8 mouse cellular contexts compared by ENCODE assay signal in genomic region chr8:117660358-117661031, GRCm38 (mm10). TPM values are rescaled to one million over a fixed set of nuclear protein-coding genes. Genes with fewer than 3 reads are reported as not detected.
A peak's percentile ranks its signal among the peaks of the same experiment; 100 is the strongest.
DNase-seq lines count a peak whose midpoint lies in the region; ATAC-seq and TF ChIP-seq lines count a peak whose summit lies in the region.

No protein-coding gene starts in this region.

- H3K9ac ChIP-seq in kidney, embryonic 16.5 days (replicated peaks; ENCODE audit: low read length), result no peak overlapping the region
- no peak overlapping the region for H3K9ac ChIP-seq in forebrain, embryonic 15.5 days (replicated peaks)
- no peak overlapping the region for H3K9ac ChIP-seq in intestine, postnatal 0 days (ENCODE audit: low read depth, low read length)
- no peak overlapping the region for H3K9ac ChIP-seq in stomach, postnatal 0 days (ENCODE audit: low read length)

- 21% methylated on average over 11 of the region's 11 CpGs for WGBS in kidney, embryonic 16.5 days
- WGBS in forebrain, embryonic 15.5 days, result 28% methylated on average over 11 of the region's 11 CpGs
- WGBS in intestine, postnatal 0 days, result 17% methylated on average over 11 of the region's 11 CpGs
- 60% methylated on average over 11 of the region's 11 CpGs for WGBS in midbrain, embryonic 10.5 days
- 20% methylated on average over 11 of the region's 11 CpGs for WGBS in stomach, postnatal 0 days

- no peaks in the 10 kb centered on the region for H3K36me3 ChIP-seq in kidney, embryonic 16.5 days (ENCODE audit: insufficient read depth, low read length)
- H3K36me3 ChIP-seq in forebrain, embryonic 15.5 days, result no peaks in the 10 kb centered on the region
- H3K36me3 ChIP-seq in intestine, postnatal 0 days (ENCODE audit: control insufficient read depth, insufficient read depth), result peaks cover 16% of the 10 kb centered on the region; the same call in 1 of the 2 replicates
- no peaks in the 10 kb centered on the region for H3K36me3 ChIP-seq in midbrain, embryonic 10.5 days
- no peaks in the 10 kb centered on the region for H3K36me3 ChIP-seq in stomach, postnatal 0 days (ENCODE audit: control insufficient read depth, insufficient read depth, low read length)

- ATAC-seq in kidney, embryonic 16.5 days (ENCODE audit: low FRiP score, low TSS enrichment), result peak; percentile 61
- ATAC-seq in forebrain, embryonic 15.5 days (replicated peaks), result peak; percentile 51
- peak; percentile 68 for ATAC-seq in intestine, postnatal 0 days
- peak; percentile 68; the same call in 1 of the 2 replicates for ATAC-seq in stomach, postnatal 0 days (ENCODE audit: low FRiP score, low TSS enrichment)
- ATAC-seq in CD4-positive, CD25-positive, alpha-beta regulatory T cell, adult 4 months, result no peak

- no peak overlapping the region for H3K27ac ChIP-seq in kidney, embryonic 16.5 days (ENCODE audit: low read length)
- H3K27ac ChIP-seq in forebrain, embryonic 15.5 days (replicated peaks), result no peak overlapping the region
- 0 out of 2 replicates have a peak overlapping the region, but pooled peaks have one; percentile 1 for H3K27ac ChIP-seq in intestine, postnatal 0 days (ENCODE audit: low read depth, low read length)
- peak overlapping the region; percentile 67 for H3K27ac ChIP-seq in midbrain, embryonic 10.5 days (replicated peaks)
- H3K27ac ChIP-seq in stomach, postnatal 0 days (replicated peaks), result peak overlapping the region; percentile 45; the same call in 1 of the 2 replicates

- TF ChIP-seq EP300 in stomach, postnatal 0 days (optimal IDR thresholded peaks at IDR 0.05), result no peak

- no peak overlapping the region for H3K4me3 ChIP-seq in kidney, embryonic 16.5 days (ENCODE audit: low read length)
- no peak overlapping the region for H3K4me3 ChIP-seq in forebrain, embryonic 15.5 days
- no peak overlapping the region for H3K4me3 ChIP-seq in intestine, postnatal 0 days (ENCODE audit: low read depth, low read length)
- H3K4me3 ChIP-seq in midbrain, embryonic 10.5 days, result no peak overlapping the region
- H3K4me3 ChIP-seq in stomach, postnatal 0 days (ENCODE audit: low read depth, low read length), result no peak overlapping the region

- peaks cover 6% of the 10 kb centered on the region; the same call in 1 of the 2 replicates for H3K4me1 ChIP-seq in kidney, embryonic 16.5 days (ENCODE audit: insufficient read depth, low read length)
- peaks cover 9% of the 10 kb centered on the region for H3K4me1 ChIP-seq in forebrain, embryonic 15.5 days
- no peaks in the 10 kb centered on the region for H3K4me1 ChIP-seq in intestine, postnatal 0 days (replicated peaks; ENCODE audit: control insufficient read depth, insufficient read depth, low read length)
- H3K4me1 ChIP-seq in midbrain, embryonic 10.5 days, result peaks cover 13% of the 10 kb centered on the region
- H3K4me1 ChIP-seq in stomach, postnatal 0 days (replicated peaks; ENCODE audit: control insufficient read depth, insufficient read depth), result no peaks in the 10 kb centered on the region

- no peak overlapping the region for H3K4me2 ChIP-seq in kidney, embryonic 16.5 days (replicated peaks; ENCODE audit: low read depth, low read length)
- H3K4me2 ChIP-seq in forebrain, embryonic 15.5 days (replicated peaks), result no peak overlapping the region
- H3K4me2 ChIP-seq in intestine, postnatal 0 days (replicated peaks; ENCODE audit: low read depth), result peak overlapping the region; percentile 22; the same call in 1 of the 2 replicates
- peak overlapping the region; percentile 23 for H3K4me2 ChIP-seq in stomach, postnatal 0 days (replicated peaks; ENCODE audit: low read depth)

- no peaks in the 10 kb centered on the region for H3K27me3 ChIP-seq in kidney, embryonic 16.5 days (ENCODE audit: insufficient read depth, low read length)
- H3K27me3 ChIP-seq in forebrain, embryonic 15.5 days, result no peaks in the 10 kb centered on the region
- H3K27me3 ChIP-seq in intestine, postnatal 0 days (replicated peaks; ENCODE audit: control insufficient read depth, insufficient read depth, low read length), result no peaks in the 10 kb centered on the region
- H3K27me3 ChIP-seq in midbrain, embryonic 10.5 days (ENCODE audit: low read depth, poor library complexity, severe bottlenecking), result no peaks in the 10 kb centered on the region
- no peaks in the 10 kb centered on the region for H3K27me3 ChIP-seq in stomach, postnatal 0 days (ENCODE audit: control insufficient read depth, insufficient read depth, low read length)

- peak; percentile 21; the same call in 1 of the 2 replicates for TF ChIP-seq CTCF in intestine, postnatal 0 days (IDR thresholded peaks at IDR 0.05; ENCODE audit: low read depth)
- no peak for TF ChIP-seq CTCF in stomach, postnatal 0 days (IDR thresholded peaks at IDR 0.05; ENCODE audit: low read depth)

- no peaks in the 10 kb centered on the region for H3K9me3 ChIP-seq in kidney, embryonic 16.5 days (ENCODE audit: low read length)
- no peaks in the 10 kb centered on the region for H3K9me3 ChIP-seq in forebrain, embryonic 15.5 days
- no peaks in the 10 kb centered on the region for H3K9me3 ChIP-seq in intestine, postnatal 0 days (ENCODE audit: control insufficient read depth)
- no peaks in the 10 kb centered on the region for H3K9me3 ChIP-seq in midbrain, embryonic 10.5 days (replicated peaks)
- no peaks in the 10 kb centered on the region for H3K9me3 ChIP-seq in stomach, postnatal 0 days (ENCODE audit: control insufficient read depth, low read length)

- no peak for DNase-seq in kidney, postnatal 14 days
- peak; percentile 58 for DNase-seq in midbrain, embryonic 10.5 days (ENCODE audit: low spot score)
- DNase-seq in stomach, postnatal 0 days (ENCODE audit: low spot score), result peak; percentile 54
- DNase-seq in cerebellum, adult 9-10 months, result no peak

RNA-seq across cellular contexts. Expression of gene Sdr42e1, which starts 13.0 kb away (rescaled TPM):
- 3.2 TPM in 2 replicates for polyA plus RNA-seq in kidney, embryonic 16.5 days (2015; fragmentation: Nextera tagmentation; extraction: Ambion mirVana)
- 0.83 and 1.2 TPM in 2 replicates for polyA plus RNA-seq in forebrain, embryonic 15.5 days (2015; fragmentation: Nextera tagmentation; extraction: Ambion mirVana)
- polyA plus RNA-seq in intestine, postnatal 0 days (2015; fragmentation: Nextera tagmentation; extraction: Ambion mirVana), result 6.0 and 7.7 TPM in 2 replicates
- polyA plus RNA-seq in midbrain, embryonic 10.5 days (2016; fragmentation: Nextera tagmentation; extraction: Ambion mirVana), result 0.46 and 0.65 TPM in 2 replicates
- 24.2 and 28.8 TPM in 2 replicates for polyA plus RNA-seq in stomach, postnatal 0 days (2015; fragmentation: Nextera tagmentation; extraction: Ambion mirVana)
- 1 to 10 TPM; 3.4 to 4.4 TPM for polyA plus RNA-seq in CD4-positive, CD25-positive, alpha-beta regulatory T cell, adult 4 months (2017; shearing (Covaris generic))

RNA-seq across cellular contexts. Expression of gene Hsd17b2, which starts 41.2 kb away (rescaled TPM):
- polyA plus RNA-seq in kidney, embryonic 16.5 days (2015; fragmentation: Nextera tagmentation; extraction: Ambion mirVana), result 4.4 and 5.0 TPM in 2 replicates
- not detected in 2 replicates for polyA plus RNA-seq in forebrain, embryonic 15.5 days (2015; fragmentation: Nextera tagmentation; extraction: Ambion mirVana)
- polyA plus RNA-seq in intestine, postnatal 0 days (2015; fragmentation: Nextera tagmentation; extraction: Ambion mirVana), result 66.3 and 69.9 TPM in 2 replicates
- 0.17 TPM in 1 of 2 replicates, not detected in the other for polyA plus RNA-seq in midbrain, embryonic 10.5 days (2016; fragmentation: Nextera tagmentation; extraction: Ambion mirVana)
- polyA plus RNA-seq in stomach, postnatal 0 days (2015; fragmentation: Nextera tagmentation; extraction: Ambion mirVana), result 113 and 124 TPM in 2 replicates
- polyA plus RNA-seq in CD4-positive, CD25-positive, alpha-beta regulatory T cell, adult 4 months (2017; shearing (Covaris generic)), result under 1 TPM in 1 of 2 experiments, not detected in 1; 0.81 TPM

Comparison
In these comparisons a context has a peak if more than half of its experiments do, and no peak if none do; other contexts are left out.
1. H3K27ac ChIP-seq: peak in intestine, postnatal 0 days (single experiment), midbrain, embryonic 10.5 days (single experiment) and stomach, postnatal 0 days (single experiment); none in kidney, embryonic 16.5 days (single experiment) and forebrain, embryonic 15.5 days (single experiment).
2. H3K4me2 ChIP-seq: peak in intestine, postnatal 0 days (single experiment) and stomach, postnatal 0 days (single experiment); none in kidney, embryonic 16.5 days (single experiment) and forebrain, embryonic 15.5 days (single experiment).
3. DNase-seq: peak in midbrain, embryonic 10.5 days (single experiment) and stomach, postnatal 0 days (single experiment); none in kidney, postnatal 14 days (single experiment) and cerebellum, adult 9-10 months (single experiment).
4. RNA of gene Hsd17b2, which starts 41.2 kb away (polyA plus RNA-seq): 113 to 124 TPM in stomach, postnatal 0 days and 66.3 to 69.9 TPM in intestine, postnatal 0 days; 4.4 to 5.0 TPM in kidney, embryonic 16.5 days, 0.81 TPM in CD4-positive, CD25-positive, alpha-beta regulatory T cell, adult 4 months, 0.17 TPM in midbrain, embryonic 10.5 days and not detected in forebrain, embryonic 15.5 days; every median in the first group is over 10 times any median in the second.